Mouse (Mus musculus) liver, embryonic 14.5 days (tissue): ENCODE data around the gene Ube2e1. TPM values are rescaled to one million over a fixed set of nuclear protein-coding genes. Genes with fewer than 3 reads are reported as not detected.

ENCODE experiments used
- ATAC-seq: fragments of 200-750 bp; cut with Nextera tagmentation; 2 replicates; pipeline ENCODE4 v1.8.0; 2017; ENCODE audit warnings: moderate number of reproducible peaks, mild to moderate bottlenecking, moderate library complexity; ENCODE audit not compliant: insufficient read depth
- DNase-seq, 3 experiments: peaks; one replicate each; pipeline ENCODE4 v3.0.0-alpha.2; 2012 to 2013; ENCODE audit warnings: low read depth in 3 of 3, low spot score in 3 of 3
- H3K27ac ChIP-seq: fragments of 300-500 bp; sonication (generic); 2 replicates; pipeline ENCODE4 v1.5.1; 2014; ENCODE audit warnings: moderate library complexity, mild to moderate bottlenecking, control low read depth, inconsistent platforms
- H3K27me3 ChIP-seq: fragments of 300-500 bp; sonication (generic); 2 replicates; pipeline ENCODE4 v1.6.1; 2014; ENCODE audit warnings: mild to moderate bottlenecking, low read length, moderate library complexity; ENCODE audit not compliant: control insufficient read depth, insufficient read depth
- H3K36me3 ChIP-seq: fragments of 300-500 bp; sonication (generic); replicated peaks from 2 replicates; pipeline ENCODE4 v1.6.1; 2014; ENCODE audit warnings: low read depth; ENCODE audit not compliant: control insufficient read depth, insufficient read depth
- H3K4me1 ChIP-seq, 2 experiments: fragments of 200-500 bp in 1 of 2; fragments of 300-500 bp in 1 of 2; sonication (generic) in 1 of 2; replicated peaks; 2 replicates each; pipeline ENCODE4 v1.6.1; 2012 to 2014; ENCODE audit warnings: antibody characterized with exemption in 1 of 2, inconsistent platforms in 1 of 2, low read length in 1 of 2; ENCODE audit not compliant: control insufficient read depth in 2 of 2, insufficient read depth in 2 of 2
- H3K4me2 ChIP-seq: fragments of 300-500 bp; sonication (generic); 2 replicates; pipeline ENCODE4 v1.6.1; 2014; ENCODE audit warnings: low read depth, mild to moderate bottlenecking, control low read depth, moderate library complexity
- H3K4me3 ChIP-seq, 2 experiments: fragments of 200-500 bp in 1 of 2; fragments of 300-500 bp in 1 of 2; sonication (generic) in 1 of 2; 2 replicates each; pipeline ENCODE4 v1.5.1; 2012 to 2014; ENCODE audit warnings: low read depth in 2 of 2, low read length in 2 of 2, mild to moderate bottlenecking in 2 of 2, control low read depth in 1 of 2, inconsistent platforms in 1 of 2, moderate library complexity in 1 of 2; ENCODE audit not compliant: insufficient read depth in 1 of 2
- H3K9ac ChIP-seq: fragments of 300-500 bp; sonication (generic); replicated peaks from 2 replicates; pipeline ENCODE4 v1.6.1; 2014; ENCODE audit warnings: mild to moderate bottlenecking, control low read depth, moderate library complexity
- H3K9me3 ChIP-seq: fragments of 300-500 bp; sonication (generic); 2 replicates; pipeline ENCODE4 v1.6.1; 2016; ENCODE audit warnings: low read length, mixed read lengths; ENCODE audit not compliant: control insufficient read depth
- CTCF ChIP-seq: IDR thresholded peaks from 2 replicates; pipeline ENCODE4 v1.5.1; 2016; ENCODE audit warnings: antibody characterized with exemption, low read depth, control low read depth
- EP300 ChIP-seq: IDR thresholded peaks from 2 replicates; pipeline ENCODE4 v1.6.1; 2016; ENCODE audit warnings: antibody characterized with exemption, low read depth
- WGBS: fragments of 180-500 bp; shearing (Covaris S2); extraction: QIAGEN DNeasy Blood & Tissue Kit; methylation state at CpG from one replicate; pipeline ENCODE4 v1.1.7; 2014; ENCODE audit not compliant: insufficient replicate concordance; 5-methylcytosine and 5-hydroxymethylcytosine counted together
- polyA plus RNA-seq, 2 experiments: library from polyadenylated mRNA; depleted of rRNA in 1 of 2; stranded (reverse) in 1 of 2; unstranded in 1 of 2; fragments of >200 nt; fragmentation: Nextera tagmentation in 1 of 2; extraction: Ambion mirVana in 1 of 2; gene quantifications; 2 replicates each; pipeline versions ENCODE4 v1.2.1 to v1.2.3; 2012 to 2014

Ube2e1 gene
- polyA plus RNA-seq, 2 experiments, result 11.6 to 20.9 TPM

DNA sequence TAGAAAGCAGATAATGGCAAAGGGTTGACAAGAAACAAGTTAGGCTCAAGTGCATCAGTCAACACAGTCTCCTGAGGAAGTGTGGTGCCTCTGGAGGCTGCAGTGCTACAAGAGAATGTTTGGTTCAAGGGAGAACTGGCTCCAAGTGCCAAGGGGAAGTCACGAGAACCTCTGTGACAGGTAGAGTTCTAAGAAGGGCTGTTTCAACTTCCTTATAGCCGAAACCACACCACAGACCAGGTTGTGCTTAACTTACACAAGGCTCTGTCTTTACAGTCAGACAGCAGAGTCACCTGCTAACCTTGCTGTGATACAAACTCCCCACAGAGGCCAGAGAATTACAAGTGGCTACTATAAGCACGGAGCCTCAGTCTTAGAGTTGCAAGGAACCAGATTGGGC lies 30.1 kb downstream of the Ube2e1 start:
- H3K9ac ChIP-seq, result no peak overlapping the region
- no peak overlapping the region for H3K4me2 ChIP-seq
- H3K36me3 ChIP-seq, result no peaks in the 10 kb centered on the region
- H3K27me3 ChIP-seq, result no peaks in the 10 kb centered on the region
- no peaks in the 10 kb centered on the region for H3K4me1 ChIP-seq
- no peak overlapping the region for H3K4me3 ChIP-seq
- no peak overlapping the region for H3K27ac ChIP-seq
- no peaks in the 10 kb centered on the region for H3K9me3 ChIP-seq
- DNase-seq (no peak), ATAC-seq (no peak)
- 27% methylated on average over 3 of the region's 3 CpGs for whole genome bisulfite sequencing
- no peak for TF ChIP-seq EP300
- no peak for TF ChIP-seq CTCF

DNA sequence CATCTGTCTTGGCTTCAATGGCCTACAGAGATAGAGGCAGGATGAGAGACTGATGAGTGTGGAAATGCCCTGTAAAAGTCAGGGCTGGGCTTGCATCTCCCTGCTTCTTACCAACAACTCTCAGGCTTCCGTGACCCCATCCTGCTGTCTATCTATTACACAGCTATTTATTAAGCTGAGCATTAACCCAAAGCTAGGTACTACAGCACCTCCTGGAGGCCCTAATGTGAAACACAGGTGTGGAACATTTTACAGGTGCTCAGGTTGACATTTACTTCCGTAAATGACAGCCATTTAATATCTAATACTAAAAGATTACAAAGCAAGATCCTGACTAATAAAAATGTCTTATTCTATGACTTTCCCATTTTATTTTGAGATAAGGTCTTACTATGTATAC lies 31.0 kb downstream of the Ube2e1 start:
- no peak for ATAC-seq
- 69% methylated on average over 2 of the region's 2 CpGs for WGBS
- no peak for DNase-seq
- TF ChIP-seq EP300 (no peak), CTCF (peak; percentile 36; the same call in 1 of the 2 replicates)
- no peaks in the 10 kb centered on the region for H3K27me3 ChIP-seq
- H3K27ac ChIP-seq, result no peak overlapping the region
- no peak overlapping the region for H3K9ac ChIP-seq
- no peak overlapping the region for H3K4me3 ChIP-seq
- H3K4me1 ChIP-seq, result no peaks in the 10 kb centered on the region
- no peaks in the 10 kb centered on the region for H3K36me3 ChIP-seq
- no peaks in the 10 kb centered on the region for H3K9me3 ChIP-seq
- H3K4me2 ChIP-seq, result no peak overlapping the region

DNA sequence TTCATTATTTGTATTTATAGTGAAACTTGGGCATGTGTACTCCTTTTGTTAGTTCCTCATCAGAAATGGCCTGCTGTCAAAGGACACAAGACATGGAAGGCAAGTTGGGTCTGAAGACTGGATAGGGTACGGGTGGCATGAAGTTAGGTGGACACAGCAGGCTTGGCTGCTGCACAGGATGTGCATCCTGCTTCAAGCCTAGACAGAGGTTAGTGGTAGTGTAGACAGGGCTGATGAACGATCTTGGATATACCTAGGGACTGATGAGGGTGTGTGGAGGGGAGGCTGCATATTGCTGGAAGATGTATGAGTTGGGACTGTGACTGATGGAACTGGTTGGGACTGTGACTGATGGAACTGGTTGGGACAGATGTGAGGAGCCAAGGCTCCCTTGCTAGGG lies 32.8 kb downstream of the Ube2e1 start:
- 54% methylated on average over 2 of the region's 2 CpGs for WGBS
- Histone ChIP-seq H3K4me1 (no peaks in the 10 kb centered on the region), H3K27me3 (no peaks in the 10 kb centered on the region), H3K4me2 (no peak overlapping the region), H3K4me3 (no peak overlapping the region), H3K9me3 (no peaks in the 10 kb centered on the region), H3K36me3 (no peaks in the 10 kb centered on the region), H3K9ac (no peak overlapping the region), H3K27ac (no peak overlapping the region)
- TF ChIP-seq CTCF, result no peak
- no peak for TF ChIP-seq EP300
- DNase-seq (no peak), ATAC-seq (no peak)

DNA sequence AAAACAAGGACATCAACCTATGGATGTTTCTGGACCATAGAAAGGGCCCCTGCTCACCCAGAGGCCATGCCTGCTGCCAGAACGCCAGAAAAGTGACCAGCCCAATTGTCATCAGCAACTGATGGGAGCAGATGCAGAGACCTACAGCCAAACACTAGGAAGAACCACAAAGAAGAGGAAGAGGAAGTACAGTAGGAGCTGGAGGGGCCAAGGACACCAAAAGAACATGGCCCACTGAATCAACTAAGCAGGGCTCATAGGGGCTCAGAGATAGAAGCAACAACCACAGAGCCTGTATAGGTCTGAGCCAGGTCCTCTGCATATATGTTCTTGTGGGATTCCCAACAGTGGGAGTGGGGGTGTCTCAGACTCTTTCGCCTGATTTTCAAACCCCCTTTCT lies 34.2 kb downstream of the Ube2e1 start:
- Histone ChIP-seq H3K36me3 (no peaks in the 10 kb centered on the region), H3K27ac (no peak overlapping the region), H3K9me3 (no peaks in the 10 kb centered on the region), H3K4me2 (no peak overlapping the region), H3K9ac (no peak overlapping the region), H3K27me3 (no peaks in the 10 kb centered on the region), H3K4me3 (no peak overlapping the region), H3K4me1 (no peaks in the 10 kb centered on the region)
- no peak for DNase-seq
- ATAC-seq, result no peak
- WGBS, result 33% methylated on average over 2 of the region's 2 CpGs
- no peak for TF ChIP-seq CTCF
- TF ChIP-seq EP300, result no peak

DNA sequence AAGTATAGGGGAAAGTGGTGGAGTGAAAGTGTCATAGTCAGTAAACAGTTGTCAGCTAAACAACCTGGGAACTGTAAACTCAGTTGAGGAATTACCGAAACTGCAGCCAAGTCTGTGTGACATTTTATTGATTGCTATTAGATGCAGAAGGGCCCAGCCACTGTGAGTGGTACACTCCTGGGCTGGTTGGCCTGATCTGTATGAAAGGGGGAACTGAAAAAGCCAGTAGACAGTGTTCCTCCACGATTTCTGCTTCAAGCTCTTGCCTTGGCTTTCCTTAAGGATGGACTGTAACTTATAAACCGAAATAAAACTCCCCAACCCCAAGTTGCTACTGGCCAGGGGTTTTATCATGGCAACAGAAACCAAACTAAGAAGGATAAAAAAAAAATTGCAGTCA lies 39.1 kb downstream of the Ube2e1 start:
- Histone ChIP-seq H3K4me2 (no peak overlapping the region), H3K27me3 (no peaks in the 10 kb centered on the region), H3K9ac (no peak overlapping the region), H3K27ac (no peak overlapping the region), H3K36me3 (no peaks in the 10 kb centered on the region), H3K9me3 (no peaks in the 10 kb centered on the region), H3K4me1 (no peaks in the 10 kb centered on the region), H3K4me3 (no peak overlapping the region)
- TF ChIP-seq EP300, result no peak
- TF ChIP-seq CTCF, result no peak
- 63% methylated on average over 3 of the region's 3 CpGs for WGBS
- no peak for DNase-seq
- no peak for ATAC-seq

DNA sequence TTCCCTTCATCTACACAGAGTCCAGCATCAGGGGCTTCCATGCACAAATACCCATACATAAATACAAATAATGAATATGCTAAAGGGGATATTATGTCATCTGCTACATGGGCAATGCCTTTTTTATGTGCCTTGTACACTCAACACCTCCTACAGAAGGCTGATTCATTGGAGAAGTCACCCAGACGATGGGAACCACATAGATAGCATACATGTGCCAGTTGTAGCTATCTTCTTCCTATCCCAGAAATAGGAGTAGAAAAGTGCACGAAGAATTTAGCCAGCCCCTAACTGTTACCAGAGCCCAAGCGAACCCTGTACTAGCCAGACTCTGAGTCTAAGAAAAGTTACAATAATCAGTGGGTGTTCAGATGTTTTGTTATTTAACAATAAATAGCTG lies 39.5 kb downstream of the Ube2e1 start:
- TF ChIP-seq CTCF (no peak), EP300 (no peak)
- DNase-seq (no peak), ATAC-seq (no peak)
- Histone ChIP-seq H3K4me3 (no peak overlapping the region), H3K4me1 (no peaks in the 10 kb centered on the region), H3K36me3 (no peaks in the 10 kb centered on the region), H3K27ac (no peak overlapping the region), H3K9me3 (no peaks in the 10 kb centered on the region), H3K27me3 (no peaks in the 10 kb centered on the region), H3K9ac (no peak overlapping the region), H3K4me2 (no peak overlapping the region)
- 52% methylated on average over 3 of the region's 3 CpGs for WGBS
